Mouse (Mus musculus): ENCODE results near the gene Miip.
"Not testable (repeated sequence)": the region's sequence is repeated elsewhere in the genome, so short reads cannot be mapped to it uniquely, and the experiment has no call there.

Gene Miip

DNA sequence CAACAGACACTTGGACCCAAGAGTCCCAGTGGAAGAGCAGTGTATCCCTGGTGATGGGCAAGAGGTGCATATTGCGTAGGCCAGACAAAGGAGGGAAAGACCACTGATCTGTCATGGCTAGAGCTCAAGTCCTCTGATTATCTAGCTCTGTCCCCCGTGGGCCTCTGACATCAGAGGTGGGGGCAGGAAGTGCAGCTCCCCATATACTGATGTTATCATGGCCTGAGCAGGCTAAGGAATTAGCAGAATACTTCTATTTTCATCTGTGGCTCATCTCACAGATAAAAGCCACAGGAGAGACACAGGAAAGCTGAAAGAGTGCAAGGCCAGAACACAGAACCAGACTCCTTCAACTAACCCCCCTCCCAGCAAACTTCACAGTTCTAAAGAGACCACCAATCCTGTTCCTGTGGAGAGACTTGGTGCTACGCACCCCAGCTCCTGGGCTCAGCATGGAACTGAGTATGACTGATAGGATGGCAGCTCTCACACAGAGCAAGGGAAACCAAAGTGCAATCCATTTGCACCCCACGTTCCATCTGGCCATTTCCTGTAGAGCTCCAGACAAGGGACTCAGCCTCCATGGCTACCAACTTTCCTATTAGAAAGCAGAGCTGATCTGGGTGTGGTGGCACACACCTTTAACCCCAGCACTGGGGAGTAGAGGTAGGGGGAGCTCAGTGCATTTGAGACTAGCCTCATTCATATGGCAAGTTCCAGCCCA is 7.4 kb upstream of the Miip start:
- no peak for DNase-seq (ENCODE audit: low read depth, low spot score)

GRCm38 (mm10) chr4:147869238-147869637 is 622 bp upstream of the Miip start:
- DNase-seq (ENCODE audit: low read depth, low spot score): no peak

DNA sequence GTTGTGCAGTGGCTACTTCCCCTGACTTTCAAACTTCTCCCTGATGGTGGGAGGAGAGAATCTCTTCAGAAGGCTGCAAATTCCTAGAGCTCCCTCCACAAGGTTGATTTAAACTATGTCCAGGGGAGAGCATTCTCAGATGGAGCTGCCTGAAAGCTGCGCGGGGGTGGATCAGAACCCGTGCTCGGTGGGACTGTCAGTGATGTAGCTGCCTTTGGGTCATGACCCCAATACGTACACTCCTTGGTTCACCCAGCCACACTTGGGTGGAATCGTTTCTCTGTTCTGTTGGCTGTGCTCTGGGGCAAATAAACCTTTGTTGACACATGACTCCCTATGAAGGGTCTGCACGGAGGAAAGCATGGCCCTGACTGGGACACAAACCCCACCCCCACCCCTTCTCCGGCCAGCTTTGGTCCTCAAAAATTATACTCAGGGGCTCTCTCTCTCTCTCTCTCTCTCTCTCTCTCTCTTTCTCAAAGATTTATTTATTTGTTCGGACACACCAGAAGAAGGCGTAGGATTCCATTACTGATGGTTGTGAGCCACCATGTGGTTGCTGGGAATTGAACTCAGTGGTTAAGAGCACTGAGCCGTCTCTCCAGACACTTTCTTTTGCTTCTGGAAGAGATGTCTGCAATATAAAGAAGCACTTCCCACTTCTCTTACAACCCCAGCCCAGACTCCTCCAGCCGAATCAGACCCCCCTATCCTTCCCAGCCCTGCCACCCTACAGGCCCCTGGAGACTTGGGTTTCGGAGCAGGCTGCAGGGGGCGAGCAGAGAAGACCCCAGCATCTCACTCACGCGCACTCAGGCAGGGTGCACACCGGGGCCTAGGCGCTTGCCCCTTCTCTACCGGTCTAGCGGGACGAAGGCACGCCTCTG is 810 bp downstream of the Miip start:
- no peak for DNase-seq (ENCODE audit: low read depth, low spot score)

DNA sequence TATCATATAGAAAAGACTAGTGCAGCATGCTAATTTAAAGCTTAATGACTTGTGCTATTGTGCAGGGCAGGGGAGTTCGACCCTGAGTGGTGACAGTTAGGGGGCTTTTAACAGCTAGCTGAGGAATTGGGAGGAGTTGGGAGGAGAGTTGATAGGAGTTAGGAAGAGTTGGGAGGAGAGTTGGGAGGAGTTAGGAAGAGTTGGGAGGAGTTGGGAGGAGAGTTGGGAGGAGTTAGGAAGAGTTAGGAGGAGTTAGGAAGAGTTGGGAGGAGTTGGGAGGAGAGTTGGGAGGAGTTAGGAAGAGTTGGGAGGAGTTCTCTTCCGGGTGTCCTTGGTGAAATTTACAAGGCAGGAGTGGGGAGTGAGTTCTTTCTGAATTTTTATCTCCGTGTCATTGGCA is 1.8 kb downstream of the Miip start:
- not testable (repeated sequence) for DNase-seq (ENCODE audit: low read depth, low spot score)

GRCm38 (mm10) chr4:147866056-147866455 is 2.6 kb downstream of the Miip start:
- DNase-seq (ENCODE audit: low read depth, low spot score): no peak

DNA sequence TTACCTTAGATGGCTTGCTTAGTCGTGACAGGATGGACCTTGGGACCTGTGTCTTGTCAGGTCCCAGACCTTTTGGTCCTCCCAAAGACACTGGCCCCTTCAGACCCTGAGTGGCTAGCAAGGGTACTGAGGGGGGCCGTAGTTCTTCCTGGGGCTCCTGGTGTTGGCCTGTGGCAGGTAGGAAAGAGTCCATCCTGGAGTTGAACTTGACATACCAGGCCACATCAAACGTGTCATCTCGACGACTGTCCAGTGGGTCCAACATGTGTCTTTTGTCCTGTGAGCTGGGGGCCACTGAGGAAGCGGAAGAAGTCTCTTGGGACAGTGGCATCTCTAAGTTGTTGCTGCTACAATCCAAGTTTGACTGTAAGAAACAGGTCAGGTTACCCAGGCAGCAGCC is 3.0 kb downstream of the Miip start:
- no peak for DNase-seq (ENCODE audit: low read depth, low spot score)

DNA sequence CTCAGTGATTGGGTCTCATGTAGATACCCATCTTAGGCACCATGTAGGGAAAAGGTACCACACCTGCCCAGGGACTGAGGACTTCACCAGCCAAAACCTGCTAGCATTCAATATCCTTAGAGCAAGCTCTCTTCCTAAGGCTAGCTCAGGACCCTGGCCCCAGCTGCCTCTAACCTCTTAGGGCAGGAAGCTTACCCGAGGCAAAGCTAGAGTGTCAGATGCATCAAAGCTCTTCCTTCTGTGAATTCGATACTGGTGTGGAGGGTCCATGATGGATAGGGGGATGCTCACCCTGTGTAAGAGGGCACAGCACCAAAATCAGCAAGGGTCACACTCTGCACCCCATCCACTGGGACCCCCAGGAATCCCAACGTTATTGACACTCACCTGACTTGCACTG is 6.6 kb downstream of the Miip start:
- no peak for DNase-seq (ENCODE audit: low read depth, low spot score)

GRCm38 (mm10) chr4:147850776-147851175 is 17.8 kb downstream of the Miip start:
- no peak for DNase-seq (ENCODE audit: low read depth, low spot score)

DNA sequence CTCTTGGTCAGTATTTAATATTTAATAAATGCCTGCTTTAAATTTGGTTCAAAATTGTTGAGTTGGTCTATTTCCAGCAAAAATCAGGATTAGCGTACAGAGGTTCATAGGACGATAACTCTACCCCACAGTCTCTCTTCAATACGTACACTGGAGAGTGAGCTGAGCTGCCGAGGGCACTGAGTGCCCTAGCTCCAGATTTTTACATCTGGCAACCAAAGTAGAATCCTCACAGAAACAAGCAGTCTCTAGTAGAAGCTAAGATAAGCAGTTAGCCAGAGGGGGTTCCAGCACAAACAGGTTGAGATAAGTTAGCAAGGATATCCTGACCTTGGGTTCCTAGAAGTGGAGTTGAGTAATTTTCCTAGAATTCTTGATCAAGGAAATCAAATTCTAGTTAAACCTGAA is 20.0 kb downstream of the Miip start:
- DNase-seq (ENCODE audit: low read depth, low spot score): peak; percentile 58

DNA sequence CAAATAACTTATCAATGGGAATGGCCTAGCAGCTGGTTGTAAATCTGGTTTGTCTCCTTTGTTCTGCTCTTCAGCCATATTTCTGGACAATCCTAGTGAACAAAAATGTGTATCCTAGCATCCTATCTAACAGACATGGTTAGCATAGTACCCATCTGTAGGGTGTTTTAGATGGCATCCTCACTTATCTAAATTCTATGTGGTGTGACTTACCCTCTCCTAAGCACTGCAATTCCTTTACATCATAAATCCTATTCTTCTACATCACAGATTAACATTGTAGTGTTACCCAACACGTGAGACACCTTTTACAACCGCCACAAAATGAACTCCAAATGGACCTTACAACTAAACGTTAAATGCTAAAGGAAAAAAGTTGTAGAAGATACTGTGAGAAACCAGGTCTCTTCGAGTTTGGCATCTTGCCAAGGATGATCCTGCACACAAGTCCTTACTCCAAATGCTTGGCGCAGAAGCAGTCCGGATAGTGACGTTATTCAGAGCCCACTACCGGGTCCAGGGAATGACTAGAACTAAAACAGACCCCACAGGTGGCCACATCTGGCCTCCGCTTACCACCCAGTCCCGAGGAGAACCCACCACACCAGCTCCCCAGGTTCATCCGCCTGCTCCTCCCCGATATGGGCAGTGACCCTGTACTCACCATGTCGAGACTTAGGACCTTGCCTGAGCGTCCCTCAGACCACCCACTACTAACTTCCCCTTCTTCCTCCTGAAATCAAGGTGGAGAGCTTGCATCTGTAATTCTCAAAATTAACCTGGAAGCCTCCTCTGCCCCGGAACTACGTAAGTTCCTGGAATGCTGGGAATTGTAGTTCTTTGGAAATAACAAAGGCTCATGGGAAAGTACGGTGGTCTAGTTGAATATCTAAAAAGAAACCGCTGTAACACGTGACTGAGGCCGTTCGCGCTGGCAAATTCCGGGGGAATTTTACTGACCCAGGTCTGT is 20.7 kb downstream of the Miip start, which contains the start of gene Zfp933:
TSS of gene Zfp933 (minus strand) at position 753 of the 970 bp plus-strand sequence.
- DNase-seq (ENCODE audit: low read depth, low spot score): peak; percentile 72

- no peak for DNase-seq (ENCODE audit: low read depth, low spot score)
These were observed 25.7 kb downstream of the Miip start for GRCm38 (mm10) chr4:147842871-147843270.

- not testable (repeated sequence) for DNase-seq (ENCODE audit: low read depth, low spot score)
These were observed 29.3 kb downstream of the Miip start for GRCm38 (mm10) chr4:147839282-147839681.

DNA sequence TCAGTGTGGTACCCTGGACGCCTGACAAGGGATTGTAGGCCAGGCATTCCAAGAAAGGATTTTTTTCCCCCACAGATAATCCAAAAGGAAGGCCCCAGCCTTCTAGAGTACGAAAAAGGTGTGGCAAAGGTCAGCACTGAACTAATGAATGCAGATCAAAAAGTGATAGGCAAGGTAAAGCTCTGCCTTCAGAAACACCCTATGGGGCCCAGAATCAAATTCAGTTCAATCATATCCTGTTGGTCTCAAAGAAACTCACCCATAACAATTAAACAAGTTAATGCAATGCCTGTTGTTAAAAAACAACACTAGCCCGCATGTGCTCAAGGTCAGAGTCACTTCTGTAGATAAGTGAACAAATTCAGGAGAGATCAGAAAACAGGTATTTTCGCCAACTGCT is 44.2 kb downstream of the Miip start:
- no peak for DNase-seq (ENCODE audit: low read depth, low spot score)

GRCm38 (mm10) chr4:147821414-147821813 is 47.2 kb downstream of the Miip start:
- not testable (repeated sequence) for DNase-seq (ENCODE audit: low read depth, low spot score)

DNA sequence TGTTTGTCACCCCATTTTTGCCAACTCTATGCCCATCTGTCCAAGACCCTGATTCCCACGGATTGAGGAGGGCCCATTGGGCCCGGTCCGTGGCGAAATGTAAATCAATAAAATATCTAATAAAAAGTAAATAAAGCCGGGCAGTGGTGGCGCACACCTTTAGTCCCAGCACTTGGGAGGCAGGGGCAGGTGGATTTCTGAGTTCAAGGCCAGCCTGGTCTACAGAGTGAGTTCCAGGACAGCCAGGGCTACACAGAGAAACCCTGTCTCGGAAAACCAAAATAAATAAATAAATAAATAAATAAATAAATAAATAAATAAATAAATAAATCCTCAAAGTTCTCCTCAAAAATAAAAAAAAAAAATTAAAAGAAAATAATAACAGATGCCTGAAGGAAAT is 49.0 kb downstream of the Miip start:
- not testable (repeated sequence) for DNase-seq (ENCODE audit: low read depth, low spot score)

DNA sequence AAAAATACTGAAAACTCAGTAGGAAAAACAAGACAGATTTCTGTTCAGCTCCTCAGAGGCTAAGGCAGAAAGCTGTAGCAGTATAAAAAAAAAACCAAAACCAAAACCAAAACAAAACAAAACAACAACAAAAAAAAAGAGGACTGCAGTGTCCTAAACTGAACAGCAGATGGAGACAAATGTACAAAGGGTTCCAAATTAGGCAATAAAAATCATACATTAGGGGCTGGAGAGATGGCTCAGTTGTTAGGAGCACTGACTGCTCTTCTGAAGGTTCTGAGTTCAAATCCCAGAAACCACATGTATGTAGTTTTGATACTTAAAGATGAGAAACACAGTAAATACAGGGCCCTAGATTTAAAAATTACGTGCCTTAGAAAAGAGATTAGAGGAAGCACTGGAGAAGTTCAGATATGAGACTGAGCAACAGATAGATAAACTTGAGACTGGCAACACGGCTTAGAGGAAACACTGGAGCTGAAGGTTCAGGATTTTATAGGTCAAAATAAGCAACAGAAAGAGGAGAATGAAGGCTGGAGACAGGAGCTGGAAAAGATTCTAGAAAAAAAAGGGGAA is 53.9 kb downstream of the Miip start:
- DNase-seq (ENCODE audit: low read depth, low spot score): no peak

DNA sequence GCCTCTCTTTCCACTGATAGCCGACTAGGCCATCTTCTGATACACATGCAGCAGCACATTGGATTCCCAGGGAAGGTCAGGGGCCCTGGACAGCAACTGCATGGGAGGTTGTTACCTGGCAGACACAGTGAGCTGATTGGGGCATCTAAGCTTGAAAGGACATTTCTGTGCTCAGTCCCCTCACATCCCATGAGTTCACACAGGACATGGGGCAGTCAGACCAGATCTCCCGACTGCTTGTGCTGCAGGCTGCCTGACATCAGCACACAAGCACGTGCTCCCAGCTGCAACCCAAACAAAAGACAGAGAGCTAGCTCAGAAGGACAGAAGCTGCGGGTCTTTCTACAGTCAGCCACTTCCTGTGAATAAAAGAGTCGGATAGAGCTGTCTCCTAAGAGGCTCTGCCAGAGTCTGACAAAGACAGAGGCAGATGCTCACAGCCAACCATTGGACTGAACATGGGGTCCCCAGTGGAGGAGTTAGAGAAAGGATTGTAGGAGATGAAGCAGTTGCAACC is 55.3 kb downstream of the Miip start:
- DNase-seq (ENCODE audit: low read depth, low spot score): no peak

Measured in c-Kit-negative CD71-positive TER-119-positive erythroid progenitor cells, embryonic 14.5 days (primary cell).